Mouse (Mus musculus): ENCODE data around the gene Cdc27. TPM values are rescaled to one million over a fixed set of nuclear protein-coding genes. Genes with fewer than 3 reads are reported as not detected.
"Not testable (repeated sequence)": the region's sequence is repeated elsewhere in the genome, so short reads cannot be mapped to it uniquely, and the experiment has no call there.

Gene Cdc27
- polyA plus RNA-seq, 1 experiment from 2014 or later = 41.6 TPM

DNA sequence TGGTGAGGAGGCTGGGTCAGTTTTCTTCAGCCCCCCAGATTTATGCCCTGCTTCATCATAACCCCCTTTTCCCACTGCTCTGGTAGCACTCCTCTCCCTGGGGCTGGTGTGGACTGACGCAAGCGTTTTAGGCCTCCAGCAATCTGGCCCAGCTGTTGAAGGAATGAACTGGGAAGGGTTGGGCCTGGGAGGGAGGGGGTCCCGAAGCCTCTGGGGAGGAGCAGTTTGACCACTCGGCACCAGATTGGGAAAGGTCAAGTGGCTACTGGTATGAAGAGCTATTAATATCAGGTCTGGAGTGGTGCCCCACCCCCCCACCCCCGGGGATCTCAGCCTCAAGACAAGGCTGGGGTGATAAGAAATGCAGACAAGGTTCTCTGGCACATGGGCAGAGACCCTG lies 27.7 kb upstream of the Cdc27 start:
- WGBS = 51% methylated on average over 5 of the region's 5 CpGs
- H3K4me3 ChIP-seq (ENCODE audit: low read depth, low read length) = no peak overlapping the region
- no peak overlapping the region for H3K27ac ChIP-seq (ENCODE audit: low read depth, low read length)
- no peaks in the 10 kb centered on the region for H3K4me1 ChIP-seq (replicated peaks; ENCODE audit: control insufficient read depth, insufficient read depth, low read length)
- DNase-seq (ENCODE audit: low spot score) (no peak), ATAC-seq (replicated peaks; ENCODE audit: low FRiP score) (no peak)
- H3K9me3 ChIP-seq (ENCODE audit: control insufficient read depth, low read length) = no peaks in the 10 kb centered on the region
- no peak overlapping the region for H3K9ac ChIP-seq (ENCODE audit: low read depth, low read length)
- H3K36me3 ChIP-seq (ENCODE audit: control insufficient read depth, insufficient read depth, low read length) = no peaks in the 10 kb centered on the region
- no peak overlapping the region for H3K4me2 ChIP-seq
- peaks cover 4% of the 10 kb centered on the region; the same call in 1 of the 2 replicates for H3K27me3 ChIP-seq (replicated peaks; ENCODE audit: control insufficient read depth, insufficient read depth, low read length)

DNA sequence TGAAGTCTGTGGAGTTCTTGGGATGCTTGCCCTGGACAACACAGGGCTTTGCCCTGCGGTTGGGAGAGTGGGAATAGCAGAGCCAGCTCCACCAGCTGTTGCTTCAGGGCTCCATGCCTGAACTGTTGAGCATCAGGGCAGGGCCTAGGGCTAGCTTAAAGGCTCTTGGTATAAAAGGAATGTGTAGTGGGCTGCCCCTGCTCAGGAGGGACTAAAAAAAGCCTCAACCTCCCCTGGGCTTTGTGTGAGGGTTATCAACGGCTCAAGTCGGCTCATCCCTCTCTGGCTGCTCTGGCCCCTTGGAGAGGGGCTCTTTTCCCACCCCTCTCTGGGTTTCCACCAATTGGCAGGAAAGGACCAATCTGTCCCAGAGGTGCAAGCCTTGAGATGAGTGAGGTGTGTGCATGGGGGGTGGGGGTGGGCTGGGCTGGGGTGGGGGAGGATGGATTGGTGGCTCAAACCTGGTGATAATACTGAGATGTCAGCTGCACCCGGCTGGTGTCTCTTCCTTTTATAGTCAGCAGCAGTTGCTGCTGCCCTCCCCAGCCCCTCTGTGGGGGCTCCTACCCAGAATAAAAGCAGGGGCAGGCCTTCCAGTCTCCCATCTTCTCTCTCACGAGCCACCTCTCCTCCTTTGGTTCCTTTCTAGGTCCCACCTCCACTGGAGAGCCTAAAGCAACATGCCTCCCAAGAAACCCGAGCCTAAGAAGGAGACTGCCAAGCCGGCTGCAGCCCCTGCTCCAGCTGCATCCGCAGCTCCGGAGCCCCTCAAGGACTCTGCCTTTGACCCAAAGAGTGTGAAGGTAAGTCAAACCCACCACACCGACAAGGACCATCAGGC lies 26.6 kb upstream of the Cdc27 start:
- ATAC-seq (replicated peaks; ENCODE audit: low FRiP score) (no peak), DNase-seq (ENCODE audit: low spot score) (no peak)
- no peak overlapping the region for H3K4me2 ChIP-seq
- no peaks in the 10 kb centered on the region for H3K9me3 ChIP-seq (ENCODE audit: control insufficient read depth, low read length)
- H3K27ac ChIP-seq (ENCODE audit: low read depth, low read length) = no peak overlapping the region
- H3K4me3 ChIP-seq (ENCODE audit: low read depth, low read length) = no peak overlapping the region
- 54% methylated on average over 10 of the region's 10 CpGs for WGBS
- H3K27me3 ChIP-seq (replicated peaks; ENCODE audit: control insufficient read depth, insufficient read depth, low read length) = peaks cover 6% of the 10 kb centered on the region; the same call in 1 of the 2 replicates
- no peak overlapping the region for H3K9ac ChIP-seq (ENCODE audit: low read depth, low read length)
- no peaks in the 10 kb centered on the region for H3K4me1 ChIP-seq (replicated peaks; ENCODE audit: control insufficient read depth, insufficient read depth, low read length)
- no peaks in the 10 kb centered on the region for H3K36me3 ChIP-seq (ENCODE audit: control insufficient read depth, insufficient read depth, low read length)

DNA sequence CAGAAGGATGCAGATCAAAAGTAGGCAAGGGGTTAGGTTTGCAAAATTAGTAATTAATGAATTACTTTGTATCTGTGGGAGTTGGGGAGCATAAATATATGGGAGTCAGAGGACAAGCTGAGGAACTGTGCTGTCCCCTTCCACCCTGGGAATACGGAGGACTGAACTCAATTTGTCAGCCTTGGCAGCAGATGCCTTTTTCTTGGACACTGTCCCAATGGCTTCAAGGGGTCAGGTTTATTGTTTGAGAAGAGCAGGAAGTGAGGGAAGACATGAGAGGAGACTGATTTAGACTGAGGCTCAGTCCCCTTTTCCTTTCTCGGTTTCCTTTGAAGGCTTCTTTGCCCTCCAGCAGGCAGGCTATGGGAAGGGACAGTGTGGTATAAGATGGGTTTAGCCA lies 22.1 kb upstream of the Cdc27 start:
- 39% methylated on average over 2 of the region's 2 CpGs for WGBS

DNA sequence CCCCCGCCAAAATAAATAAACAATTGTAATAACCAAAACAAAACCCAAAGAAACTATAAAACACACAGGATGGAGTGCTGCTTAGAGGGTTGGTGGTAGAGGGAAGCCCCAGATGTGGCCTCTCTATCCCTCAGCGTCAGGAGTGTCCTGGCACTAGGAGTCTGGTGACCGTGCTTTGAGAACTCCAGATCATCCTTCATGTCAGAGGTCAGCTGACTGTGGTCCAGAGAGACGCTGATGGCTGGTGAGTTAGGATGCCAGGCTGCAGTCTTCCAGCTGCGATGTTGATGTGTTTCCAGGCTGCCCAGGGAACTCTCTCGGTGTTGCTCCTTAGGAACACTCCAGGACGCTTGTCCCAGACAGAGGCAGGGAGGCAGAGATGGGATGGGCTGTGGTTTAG lies 21.7 kb upstream of the Cdc27 start:
- Histone ChIP-seq H3K27ac (ENCODE audit: low read depth, low read length) (no peak overlapping the region), H3K4me1 (replicated peaks; ENCODE audit: control insufficient read depth, insufficient read depth, low read length) (no peaks in the 10 kb centered on the region), H3K27me3 (replicated peaks; ENCODE audit: control insufficient read depth, insufficient read depth, low read length) (0 out of 2 replicates have a peak, but pooled peaks cover 2% of the 10 kb centered on the region), H3K4me3 (ENCODE audit: low read depth, low read length) (no peak overlapping the region), H3K9me3 (ENCODE audit: control insufficient read depth, low read length) (0 out of 2 replicates have a peak, but pooled peaks cover 5% of the 10 kb centered on the region), H3K9ac (ENCODE audit: low read depth, low read length) (no peak overlapping the region), H3K36me3 (ENCODE audit: control insufficient read depth, insufficient read depth, low read length) (no peaks in the 10 kb centered on the region), H3K4me2 (no peak overlapping the region)
- ATAC-seq (replicated peaks; ENCODE audit: low FRiP score) (no peak), DNase-seq (ENCODE audit: low spot score) (no peak)
- WGBS = 64% methylated on average over 7 of the region's 7 CpGs

More for the DNA sequence above, 22.1 kb upstream of the Cdc27 start:
- no peak overlapping the region for H3K4me3 ChIP-seq (ENCODE audit: low read depth, low read length)
- DNase-seq (ENCODE audit: low spot score) = no peak
- H3K27me3 ChIP-seq (replicated peaks; ENCODE audit: control insufficient read depth, insufficient read depth, low read length) = 0 out of 2 replicates have a peak, but pooled peaks cover 2% of the 10 kb centered on the region
- H3K4me2 ChIP-seq = no peak overlapping the region
- H3K9ac ChIP-seq (ENCODE audit: low read depth, low read length) = no peak overlapping the region
- H3K4me1 ChIP-seq (replicated peaks; ENCODE audit: control insufficient read depth, insufficient read depth, low read length) = no peaks in the 10 kb centered on the region
- H3K27ac ChIP-seq (ENCODE audit: low read depth, low read length) = no peak overlapping the region
- ATAC-seq (replicated peaks; ENCODE audit: low FRiP score) = no peak
- 0 out of 2 replicates have a peak, but pooled peaks cover 5% of the 10 kb centered on the region for H3K9me3 ChIP-seq (ENCODE audit: control insufficient read depth, low read length)
- no peaks in the 10 kb centered on the region for H3K36me3 ChIP-seq (ENCODE audit: control insufficient read depth, insufficient read depth, low read length)

DNA sequence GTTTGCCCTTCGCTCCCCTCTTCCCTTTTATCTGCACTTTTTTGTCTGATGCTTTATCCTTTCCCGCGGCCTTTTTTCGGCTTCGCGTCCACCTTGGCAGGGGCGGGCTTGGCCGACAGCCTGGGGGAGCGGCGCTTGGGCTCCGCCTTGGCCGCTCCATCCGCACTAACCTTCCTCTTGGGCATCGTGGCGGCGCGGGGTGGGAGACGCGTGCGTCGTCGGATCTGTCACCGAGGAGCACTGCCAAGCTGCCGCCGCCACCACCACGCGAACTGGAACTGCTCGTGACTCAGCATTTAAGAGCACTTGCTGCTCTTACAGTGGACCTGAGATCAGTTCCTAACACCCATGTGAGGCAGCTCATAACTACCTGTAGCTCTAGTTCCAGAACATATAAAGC lies 21.0 kb upstream of the Cdc27 start:
- H3K4me1 ChIP-seq (replicated peaks; ENCODE audit: control insufficient read depth, insufficient read depth, low read length) = not testable (repeated sequence)

DNA sequence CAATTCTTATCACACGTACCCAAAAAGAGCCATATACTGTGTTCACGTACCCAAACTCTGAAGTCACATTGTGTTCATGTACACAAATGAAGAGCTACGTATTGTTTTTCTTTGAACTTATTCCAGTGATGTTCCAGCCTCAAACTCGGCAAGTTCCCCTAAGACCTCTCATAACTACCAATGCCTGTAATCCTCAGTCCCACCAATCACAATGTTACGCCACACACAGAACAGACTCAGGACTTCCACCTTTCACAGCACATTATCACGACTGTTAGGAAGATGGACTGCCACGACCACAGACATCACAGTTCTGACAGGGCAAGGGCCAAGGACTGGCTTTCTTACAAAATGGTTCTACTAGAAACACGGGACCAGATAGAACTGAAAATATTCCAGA lies 20.1 kb upstream of the Cdc27 start:
- not testable (repeated sequence) for H3K27ac ChIP-seq (ENCODE audit: low read depth, low read length); H3K4me3 ChIP-seq (ENCODE audit: low read depth, low read length); H3K36me3 ChIP-seq (ENCODE audit: control insufficient read depth, insufficient read depth, low read length); H3K4me1 ChIP-seq (replicated peaks; ENCODE audit: control insufficient read depth, insufficient read depth, low read length); H3K4me2 ChIP-seq; H3K27me3 ChIP-seq (replicated peaks; ENCODE audit: control insufficient read depth, insufficient read depth, low read length); DNase-seq (ENCODE audit: low spot score); H3K9ac ChIP-seq (ENCODE audit: low read depth, low read length); H3K9me3 ChIP-seq (ENCODE audit: control insufficient read depth, low read length); ATAC-seq (replicated peaks; ENCODE audit: low FRiP score)
- 50% methylated on average over 8 of the region's 8 CpGs for WGBS

More for the DNA sequence above, 21.0 kb upstream of the Cdc27 start:
- peak; percentile 76 for ATAC-seq (replicated peaks; ENCODE audit: low FRiP score)
- H3K9me3 ChIP-seq (ENCODE audit: control insufficient read depth, low read length); H3K27me3 ChIP-seq (replicated peaks; ENCODE audit: control insufficient read depth, insufficient read depth, low read length); H3K36me3 ChIP-seq (ENCODE audit: control insufficient read depth, insufficient read depth, low read length); H3K27ac ChIP-seq (ENCODE audit: low read depth, low read length): not testable (repeated sequence)
- Histone ChIP-seq H3K9ac (ENCODE audit: low read depth, low read length) (0 out of 2 replicates have a peak overlapping the region, but pooled peaks have one; percentile 22), H3K4me3 (ENCODE audit: low read depth, low read length) (peak overlapping the region; percentile 42), H3K4me2 (peak overlapping the region; percentile 79)
- WGBS = 2% methylated on average over 28 of the region's 28 CpGs
- DNase-seq (ENCODE audit: low spot score) = peak; percentile 47

DNA sequence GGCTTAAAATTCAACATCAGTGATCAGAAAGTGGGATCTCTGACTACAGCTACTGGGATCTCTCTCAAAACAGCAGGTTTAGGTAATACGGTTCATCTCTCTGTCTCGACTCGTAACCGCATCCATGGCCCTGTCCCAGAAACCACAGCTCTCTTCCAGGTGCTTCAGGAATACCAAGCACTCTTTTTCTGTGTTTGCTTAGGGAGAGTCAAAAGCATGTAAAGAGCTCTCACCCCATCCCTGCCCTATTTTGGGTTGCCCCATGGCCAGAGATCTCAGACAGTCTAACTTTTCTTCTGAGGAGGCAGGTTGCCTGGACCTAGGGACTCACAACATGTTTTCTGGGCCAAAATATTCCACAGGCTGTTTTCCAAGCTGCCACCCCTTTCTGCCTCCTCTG lies 17.9 kb upstream of the Cdc27 start:
- Histone ChIP-seq H3K4me2 (no peak overlapping the region), H3K4me3 (ENCODE audit: low read depth, low read length) (no peak overlapping the region), H3K9me3 (ENCODE audit: control insufficient read depth, low read length) (0 out of 2 replicates have a peak, but pooled peaks cover 5% of the 10 kb centered on the region), H3K4me1 (replicated peaks; ENCODE audit: control insufficient read depth, insufficient read depth, low read length) (no peaks in the 10 kb centered on the region), H3K27me3 (replicated peaks; ENCODE audit: control insufficient read depth, insufficient read depth, low read length) (0 out of 2 replicates have a peak, but pooled peaks cover 2% of the 10 kb centered on the region), H3K9ac (ENCODE audit: low read depth, low read length) (no peak overlapping the region), H3K36me3 (ENCODE audit: control insufficient read depth, insufficient read depth, low read length) (no peaks in the 10 kb centered on the region), H3K27ac (ENCODE audit: low read depth, low read length) (no peak overlapping the region)
- ATAC-seq (replicated peaks; ENCODE audit: low FRiP score) (no peak), DNase-seq (ENCODE audit: low spot score) (no peak)
- WGBS = 93% methylated on average over 4 of the region's 4 CpGs

DNA sequence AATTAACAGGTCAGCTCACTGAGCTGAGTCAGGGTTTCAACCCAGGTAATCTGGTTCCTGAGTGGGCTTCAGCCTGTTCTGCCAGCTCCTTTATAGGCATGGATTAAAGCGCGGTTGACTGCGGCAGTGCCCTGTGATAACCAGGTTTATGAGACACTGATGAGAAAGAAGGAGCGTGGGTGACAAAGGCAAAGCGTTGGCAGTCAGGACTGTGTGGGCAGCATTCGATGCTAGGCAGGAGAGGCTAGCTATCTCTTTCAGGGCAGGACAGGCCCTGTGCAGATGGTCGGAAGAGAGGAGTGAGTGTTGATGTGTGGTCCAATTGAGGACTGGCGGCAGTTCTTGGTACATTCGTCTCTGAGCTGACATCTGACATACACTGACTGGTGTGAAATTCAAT lies 17.3 kb upstream of the Cdc27 start:
- Histone ChIP-seq H3K4me1 (replicated peaks; ENCODE audit: control insufficient read depth, insufficient read depth, low read length) (no peaks in the 10 kb centered on the region), H3K9me3 (ENCODE audit: control insufficient read depth, low read length) (0 out of 2 replicates have a peak, but pooled peaks cover 5% of the 10 kb centered on the region), H3K27me3 (replicated peaks; ENCODE audit: control insufficient read depth, insufficient read depth, low read length) (0 out of 2 replicates have a peak, but pooled peaks cover 2% of the 10 kb centered on the region), H3K4me3 (ENCODE audit: low read depth, low read length) (no peak overlapping the region), H3K36me3 (ENCODE audit: control insufficient read depth, insufficient read depth, low read length) (no peaks in the 10 kb centered on the region), H3K4me2 (no peak overlapping the region), H3K27ac (ENCODE audit: low read depth, low read length) (no peak overlapping the region), H3K9ac (ENCODE audit: low read depth, low read length) (no peak overlapping the region)
- WGBS = 83% methylated on average over 9 of the region's 9 CpGs
- ATAC-seq (replicated peaks; ENCODE audit: low FRiP score) (no peak), DNase-seq (ENCODE audit: low spot score) (no peak)

DNA sequence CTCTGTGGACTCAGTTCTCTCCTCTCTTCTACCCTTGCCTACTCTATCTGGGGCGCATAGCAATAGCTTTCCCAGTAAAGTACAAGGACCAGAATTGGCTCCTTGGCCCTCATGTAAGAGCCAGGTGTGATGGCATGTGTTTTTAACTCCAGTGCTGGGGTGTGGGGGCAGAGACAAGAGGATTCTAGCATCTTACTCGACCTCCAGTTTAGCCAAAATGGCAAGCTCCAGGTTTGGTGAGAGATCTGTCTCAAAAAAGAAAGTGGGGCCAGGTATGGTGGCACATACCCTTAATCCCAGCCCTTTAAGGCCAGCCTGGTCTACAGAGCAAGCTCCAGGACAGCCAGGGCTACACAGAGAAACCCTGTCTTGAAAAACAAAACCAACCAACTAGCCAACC lies 16.4 kb upstream of the Cdc27 start:
- H3K9me3 ChIP-seq (ENCODE audit: control insufficient read depth, low read length) = 0 out of 2 replicates have a peak, but pooled peaks cover 5% of the 10 kb centered on the region
- no peak overlapping the region for H3K4me3 ChIP-seq (ENCODE audit: low read depth, low read length)
- no peaks in the 10 kb centered on the region for H3K36me3 ChIP-seq (ENCODE audit: control insufficient read depth, insufficient read depth, low read length)
- no peak overlapping the region for H3K27ac ChIP-seq (ENCODE audit: low read depth, low read length)
- H3K4me1 ChIP-seq (replicated peaks; ENCODE audit: control insufficient read depth, insufficient read depth, low read length) = no peaks in the 10 kb centered on the region
- no peak overlapping the region for H3K9ac ChIP-seq (ENCODE audit: low read depth, low read length)
- H3K4me2 ChIP-seq = no peak overlapping the region
- WGBS = 69% methylated on average over 2 of the region's 2 CpGs
- DNase-seq (ENCODE audit: low spot score) = no peak
- no peak for ATAC-seq (replicated peaks; ENCODE audit: low FRiP score)
- no peaks in the 10 kb centered on the region for H3K27me3 ChIP-seq (replicated peaks; ENCODE audit: control insufficient read depth, insufficient read depth, low read length)
